Mouse (Mus musculus) right cerebral cortex, postnatal 4 days (tissue): ENCODE results near the gene Dvl2.
A peak's percentile ranks its signal among the peaks of the same experiment; 100 is the strongest.
"Not testable (repeated sequence)": the region's sequence is repeated elsewhere in the genome, so short reads cannot be mapped to it uniquely, and the experiment has no call there.

Experiments
- DNase-seq: peaks from one replicate; pipeline ENCODE4 v3.0.0-alpha.2; 2022

The Dvl2 gene

DNA sequence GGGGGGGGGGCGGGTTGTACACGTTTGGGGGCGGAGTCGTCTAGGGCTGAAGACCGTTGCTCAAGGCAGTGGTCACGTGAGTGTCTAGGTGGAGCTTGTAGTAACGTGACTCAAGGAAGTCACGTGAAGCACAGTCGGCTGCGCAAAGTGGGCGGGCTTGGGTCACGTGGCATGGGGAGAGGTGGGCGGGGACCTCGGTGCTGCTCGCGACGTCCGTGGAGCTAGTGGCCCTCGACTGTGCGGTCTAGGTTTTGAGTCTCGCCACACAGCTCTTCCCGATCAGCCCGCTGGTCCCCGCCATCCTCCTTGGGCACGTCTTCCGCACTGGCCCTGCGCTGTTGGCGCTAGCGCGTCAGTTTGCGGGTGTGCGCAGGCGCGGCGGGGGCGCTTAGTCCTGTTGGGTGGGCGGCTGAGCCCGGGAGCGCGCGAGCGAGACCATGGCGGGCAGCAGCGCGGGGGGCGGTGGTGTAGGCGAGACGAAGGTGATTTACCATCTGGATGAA, at the start of gene Dvl2:
Gene Dvl2 (plus strand): TSS at position 200 of the 503 bp plus-strand sequence.
- peak; percentile 90 for DNase-seq

DNA sequence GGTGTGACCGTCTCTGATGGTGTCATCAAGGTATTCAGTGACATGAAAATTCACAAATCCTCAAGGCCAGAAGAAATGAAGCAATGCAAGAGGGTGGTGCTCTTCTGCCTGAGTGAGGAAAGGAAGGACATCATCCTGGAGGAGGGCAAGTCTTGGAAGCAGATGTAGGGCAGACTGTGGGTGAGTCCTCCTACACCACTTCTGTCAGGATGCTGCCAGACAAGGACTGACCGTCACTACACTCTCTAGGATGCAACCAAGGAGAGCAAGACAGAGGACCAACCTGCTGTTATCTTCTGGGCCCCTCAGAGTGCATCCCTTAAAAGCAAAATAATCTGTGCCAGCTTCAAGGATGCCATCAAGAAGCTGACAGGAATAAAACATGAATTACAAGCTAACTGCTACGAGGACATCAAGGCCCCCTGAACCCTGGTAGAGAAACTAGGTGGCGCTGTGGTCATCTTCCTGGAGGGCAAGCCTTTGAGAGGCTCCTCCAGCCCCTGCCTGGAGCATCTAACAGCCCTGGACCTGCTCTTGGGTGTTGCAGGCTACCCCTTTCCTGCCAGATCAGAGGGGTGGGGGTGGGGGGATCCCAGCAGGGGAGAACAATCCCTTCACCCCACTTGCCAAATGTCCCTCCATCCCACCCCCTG, 49.5 kb upstream of the Dvl2 start:
- no peak for DNase-seq

DNA sequence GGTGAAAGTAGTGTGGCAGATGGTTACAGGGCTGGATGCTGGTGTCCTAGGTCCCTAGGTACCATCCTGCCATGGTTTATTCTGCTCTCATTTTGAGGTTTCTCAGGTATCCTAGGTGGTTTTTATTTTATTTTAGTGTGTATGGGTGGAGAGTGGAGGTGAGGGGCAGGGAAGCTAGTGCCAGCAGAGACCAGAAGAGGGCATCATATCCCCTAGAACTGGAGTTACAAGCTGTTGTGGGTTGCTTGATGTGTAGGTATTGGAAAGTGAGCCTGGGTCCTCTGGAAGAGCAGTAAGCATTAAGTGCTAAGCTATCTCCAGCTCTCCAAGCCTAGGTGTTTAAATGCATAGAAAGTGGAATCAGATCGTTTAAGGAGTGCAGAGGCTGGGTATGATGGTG, 48.1 kb upstream of the Dvl2 start:
- DNase-seq: no peak

DNA sequence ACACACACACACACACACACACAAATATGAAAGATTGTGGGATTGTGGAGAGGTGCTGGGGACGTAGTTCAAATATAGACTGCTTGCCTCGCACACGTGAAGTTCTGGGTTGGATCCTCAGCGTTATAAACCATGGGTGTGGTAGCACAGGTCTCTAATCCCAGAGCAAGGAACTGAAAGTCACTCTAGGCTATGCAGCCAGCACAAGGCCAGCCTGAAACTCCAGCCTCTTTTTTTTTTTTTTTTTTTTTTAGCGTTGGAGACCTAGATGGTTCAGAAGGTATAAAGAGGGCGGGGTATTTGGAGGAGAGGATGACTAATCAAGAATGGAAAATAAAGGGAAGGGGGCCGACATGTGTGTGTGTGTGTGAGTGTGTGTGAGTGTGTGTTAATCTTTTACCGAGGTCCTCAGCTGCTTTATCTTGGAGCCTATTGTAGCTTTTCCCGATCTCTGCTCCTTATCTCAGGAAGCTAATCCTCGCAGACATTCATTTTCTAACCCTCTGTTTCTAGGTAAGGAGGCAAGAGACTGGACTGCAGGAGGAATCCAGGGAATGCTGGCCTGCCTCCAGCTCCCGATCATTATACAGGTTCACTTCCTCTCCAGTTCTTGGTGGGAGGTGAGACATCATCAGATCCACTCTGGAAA, 47.0 kb upstream of the Dvl2 start:
- no peak for DNase-seq

DNA sequence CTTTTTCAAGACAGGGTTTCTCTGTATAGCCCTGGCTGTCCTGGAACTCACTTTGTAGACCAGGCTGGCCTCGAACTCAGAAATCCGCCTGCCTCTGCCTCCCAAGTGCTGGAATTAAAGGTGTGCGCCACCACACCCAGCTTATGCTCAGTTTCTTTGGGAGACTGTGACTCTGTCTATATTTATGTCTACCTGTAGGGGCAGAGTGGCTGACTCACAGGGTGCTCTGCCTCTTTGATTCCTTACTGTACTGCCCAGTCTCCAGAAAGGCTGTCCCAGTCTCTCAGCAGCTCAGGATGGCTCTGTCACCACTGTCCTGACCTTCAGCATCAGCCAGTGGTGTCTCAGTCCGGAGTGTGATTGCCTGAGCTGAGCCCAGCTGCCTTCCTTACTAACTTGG, 44.8 kb upstream of the Dvl2 start:
- DNase-seq: not testable (repeated sequence)

DNA sequence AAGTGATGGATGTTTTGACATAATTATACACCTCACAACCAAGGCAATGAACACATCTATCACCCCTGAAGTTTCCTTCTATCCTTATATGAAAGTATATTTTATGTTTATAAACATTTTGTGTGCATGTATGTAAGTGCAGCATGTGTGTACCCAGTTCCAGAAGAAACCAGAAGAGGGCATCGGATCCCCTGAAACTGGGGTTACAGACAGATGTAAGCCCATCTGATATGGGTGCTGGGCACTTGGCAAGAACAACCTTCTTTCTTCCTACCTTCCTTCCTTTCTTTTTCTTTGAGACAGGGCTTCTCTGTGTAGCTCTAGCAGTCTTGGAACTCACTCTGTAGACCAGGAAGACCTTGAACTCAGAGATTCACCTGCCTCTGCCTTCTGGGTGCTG, 44.2 kb upstream of the Dvl2 start:
- DNase-seq: no peak

DNA sequence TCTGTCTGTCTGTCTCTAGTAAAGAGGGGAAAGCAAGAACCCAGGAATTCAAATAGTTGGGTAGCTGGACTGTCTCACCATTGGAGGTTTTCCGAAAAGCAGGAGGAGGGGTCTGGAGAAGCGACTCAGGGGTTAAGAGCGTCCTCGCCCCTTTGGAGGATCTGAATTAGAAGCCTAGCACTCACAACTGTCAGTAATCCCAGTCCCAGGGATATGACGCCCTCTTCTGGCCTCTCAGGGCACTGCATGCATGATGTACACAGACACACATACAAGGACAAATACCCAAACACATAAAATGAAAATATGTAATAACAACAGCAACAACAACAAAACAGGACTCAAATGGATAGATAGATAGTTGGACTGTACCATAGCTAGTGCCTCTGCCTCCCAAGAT, 39.8 kb upstream of the Dvl2 start:
- no peak for DNase-seq

DNA sequence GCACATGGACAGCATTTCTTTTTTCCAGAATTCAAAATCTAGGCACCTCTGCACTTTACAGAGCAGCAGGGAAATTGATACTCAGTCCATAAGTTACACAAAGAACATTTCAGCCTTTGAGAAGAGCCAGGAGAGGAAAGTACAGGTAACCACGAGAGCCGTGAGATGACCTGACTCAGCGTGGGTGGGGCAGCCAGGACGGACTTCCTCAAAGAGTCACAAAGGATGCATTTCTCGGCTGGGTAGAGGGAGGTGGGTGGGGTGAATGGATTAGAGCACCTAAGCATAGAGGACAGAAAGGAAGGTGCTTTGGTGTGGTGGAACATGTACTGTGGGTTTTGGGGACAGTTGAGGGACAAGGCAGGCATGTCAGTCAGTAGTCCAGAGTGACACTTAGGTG, 38.6 kb upstream of the Dvl2 start:
- no peak for DNase-seq

DNA sequence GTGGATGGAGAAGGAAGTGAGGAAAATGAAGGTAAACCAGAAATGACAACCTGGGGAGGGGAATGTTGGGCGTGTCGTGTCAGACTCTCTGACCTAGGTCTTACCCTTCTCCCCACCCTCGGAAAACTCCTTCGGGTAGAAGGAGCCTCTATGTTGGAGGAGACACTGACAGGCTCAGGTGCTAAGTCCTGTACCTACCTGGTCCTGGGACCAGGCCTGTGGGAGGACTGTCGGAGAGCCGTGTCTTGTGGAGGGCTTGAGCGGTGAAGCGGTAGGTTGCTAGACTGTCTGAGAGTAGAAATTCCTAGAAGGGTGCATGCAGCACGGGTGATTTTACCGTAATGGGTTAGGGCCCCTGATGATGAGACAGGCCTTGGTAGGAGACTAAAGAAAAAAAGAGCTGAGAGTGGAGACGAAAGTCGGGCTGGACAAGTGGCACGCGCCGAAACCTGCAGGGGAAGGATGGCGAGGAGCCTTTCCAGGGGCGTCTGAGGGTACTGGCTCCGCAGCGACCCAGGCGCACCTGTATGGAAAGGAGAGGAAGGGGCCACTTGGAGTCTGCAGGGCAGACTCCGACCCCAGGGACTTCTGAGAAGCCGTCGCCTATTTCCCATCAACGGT, 35.6 kb upstream of the Dvl2 start, which contains the start of gene Cldn7:
Gene Cldn7 (plus strand): TSS at position 130 of the 621 bp plus-strand sequence.
- no peak for DNase-seq

DNA sequence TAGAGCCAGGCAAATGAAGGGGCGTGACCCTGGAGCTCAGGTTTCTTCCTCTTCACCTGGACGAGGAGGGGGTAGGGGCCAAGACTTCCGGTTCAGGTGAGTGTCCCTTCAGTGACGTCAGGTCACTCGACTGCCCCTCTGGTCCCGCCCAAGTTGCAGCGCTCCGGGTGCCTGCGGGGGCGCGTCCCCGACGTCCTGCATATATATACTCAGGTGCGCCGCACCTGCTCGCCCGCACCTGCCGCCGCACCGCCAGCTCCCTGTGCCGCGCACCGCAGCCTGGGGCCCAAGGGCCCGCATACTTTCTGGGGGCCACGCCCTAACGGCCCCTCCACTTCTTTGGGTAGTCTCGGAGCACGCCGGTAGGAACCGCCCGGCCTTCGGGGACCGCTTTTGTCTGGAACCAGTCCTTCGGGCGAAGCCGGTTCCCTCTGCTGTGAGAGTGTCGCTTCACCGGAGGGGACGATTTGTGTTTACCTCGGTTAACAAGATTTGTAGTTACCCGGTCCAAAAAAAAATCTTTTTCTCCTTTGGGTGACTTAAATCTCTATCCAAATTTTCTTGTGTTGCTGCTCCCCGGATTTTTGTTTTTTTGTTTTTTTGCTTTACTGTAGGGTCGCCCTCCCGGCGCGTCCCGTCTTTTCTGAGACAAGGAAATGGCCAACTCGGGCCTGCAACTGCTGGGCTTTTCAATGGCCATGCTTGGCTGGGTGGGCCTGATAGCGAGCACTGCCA, 35.0 kb upstream of the Dvl2 start:
- no peak for DNase-seq

DNA sequence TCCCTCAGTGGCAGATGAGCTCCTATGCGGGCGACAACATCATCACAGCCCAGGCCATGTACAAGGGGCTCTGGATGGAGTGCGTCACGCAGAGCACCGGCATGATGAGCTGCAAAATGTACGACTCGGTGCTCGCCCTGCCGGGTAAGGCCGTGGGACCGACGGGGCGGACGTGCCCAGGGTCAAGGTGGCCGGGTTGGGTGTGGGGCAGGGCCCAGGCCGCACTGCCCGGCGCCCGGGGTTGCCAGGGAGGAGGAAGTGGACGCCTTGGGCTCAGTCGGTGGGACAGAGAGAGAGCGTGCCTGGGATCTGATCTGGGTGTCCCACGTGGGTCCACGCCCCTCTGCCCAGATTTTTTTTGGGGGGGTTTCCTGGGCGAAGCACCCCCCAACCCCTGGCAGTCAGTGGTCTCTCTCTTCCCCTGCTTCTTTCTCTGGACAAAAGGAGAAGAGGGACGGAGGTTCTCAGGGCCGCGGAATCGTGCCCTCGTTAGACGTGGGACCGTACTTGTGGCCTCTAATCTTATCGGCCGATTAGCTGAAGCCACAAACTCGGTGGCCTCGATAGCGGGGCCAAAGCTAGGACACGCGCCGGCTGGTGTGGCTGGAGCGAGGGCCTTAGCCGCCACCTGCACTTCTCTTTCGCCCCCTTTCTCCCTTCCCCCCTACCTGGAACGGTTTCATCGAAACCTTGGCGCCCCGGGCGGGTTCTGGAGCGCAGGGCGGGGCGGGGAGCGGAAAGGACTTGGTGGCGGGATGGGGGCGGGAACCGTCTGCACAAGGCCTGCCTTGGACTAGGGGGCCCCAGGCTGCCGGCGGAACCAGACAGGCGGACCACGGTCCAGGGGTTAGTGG, 34.2 kb upstream of the Dvl2 start:
- DNase-seq: no peak

DNA sequence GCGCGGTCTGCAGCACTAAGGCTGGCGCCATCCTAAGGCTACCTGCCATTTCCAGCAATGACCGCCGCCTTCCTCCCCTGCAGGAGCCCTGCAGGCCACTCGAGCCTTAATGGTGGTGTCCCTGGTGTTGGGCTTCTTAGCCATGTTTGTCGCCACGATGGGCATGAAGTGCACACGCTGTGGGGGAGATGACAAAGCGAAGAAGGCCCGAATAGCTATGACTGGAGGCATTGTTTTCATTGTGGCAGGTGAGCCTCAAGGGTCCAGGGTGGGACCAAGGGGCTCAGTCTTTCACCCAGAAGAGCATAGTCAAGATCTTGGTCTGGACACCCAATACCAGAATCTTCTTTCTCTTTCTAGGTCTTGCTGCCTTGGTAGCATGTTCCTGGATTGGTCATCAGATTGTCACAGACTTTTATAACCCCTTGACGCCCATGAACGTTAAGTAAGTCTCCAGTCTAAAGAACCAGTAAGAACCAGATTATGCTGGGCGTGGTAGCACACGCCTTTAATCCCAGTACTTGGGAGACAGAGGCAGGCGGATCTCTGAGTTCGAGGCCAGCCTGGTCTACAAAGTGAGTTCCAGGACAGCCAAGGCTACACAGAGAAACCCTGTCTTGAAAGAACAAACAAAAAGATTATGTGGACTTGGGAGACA, 33.4 kb upstream of the Dvl2 start:
- DNase-seq: no peak

DNA sequence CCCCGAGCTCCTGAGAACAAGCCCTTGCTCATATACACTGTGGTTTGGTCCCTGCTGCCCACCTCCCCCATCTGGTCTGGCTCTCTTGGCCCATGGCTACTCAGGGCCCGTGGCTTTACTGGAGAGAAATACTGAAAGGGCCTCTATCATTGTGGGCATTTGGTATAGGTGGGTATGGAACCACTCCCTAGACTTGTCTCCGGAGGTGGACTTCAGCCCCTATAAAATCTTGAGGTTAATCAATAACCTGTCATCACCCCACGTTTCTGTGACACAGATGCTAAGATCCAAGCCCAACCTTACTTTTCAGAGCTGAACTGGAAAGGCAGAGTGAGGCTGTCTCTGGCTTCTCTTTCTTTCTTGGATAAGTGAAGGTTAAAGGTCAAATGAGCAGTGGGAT, 31.6 kb upstream of the Dvl2 start:
- no peak for DNase-seq

DNA sequence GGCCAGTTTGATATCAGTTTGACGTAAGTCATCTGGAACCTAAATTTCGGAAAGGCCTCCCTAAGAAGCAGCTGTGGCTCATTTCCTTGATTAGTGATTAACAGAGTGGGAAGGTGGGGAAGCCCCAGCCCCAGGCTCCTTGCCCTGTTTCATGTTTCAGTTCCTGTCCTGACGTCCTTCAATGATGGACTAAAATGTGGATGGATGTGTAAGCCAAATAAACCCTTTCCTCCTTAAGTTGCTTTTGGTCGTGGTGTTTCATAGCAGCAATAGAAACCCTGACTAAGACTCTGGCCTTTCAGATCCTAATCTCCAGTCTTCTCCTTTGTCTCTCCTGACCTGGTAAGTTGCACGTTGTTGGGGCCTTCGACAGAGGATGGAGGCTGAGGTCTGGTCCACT, 30.2 kb upstream of the Dvl2 start:
- no peak for DNase-seq

DNA sequence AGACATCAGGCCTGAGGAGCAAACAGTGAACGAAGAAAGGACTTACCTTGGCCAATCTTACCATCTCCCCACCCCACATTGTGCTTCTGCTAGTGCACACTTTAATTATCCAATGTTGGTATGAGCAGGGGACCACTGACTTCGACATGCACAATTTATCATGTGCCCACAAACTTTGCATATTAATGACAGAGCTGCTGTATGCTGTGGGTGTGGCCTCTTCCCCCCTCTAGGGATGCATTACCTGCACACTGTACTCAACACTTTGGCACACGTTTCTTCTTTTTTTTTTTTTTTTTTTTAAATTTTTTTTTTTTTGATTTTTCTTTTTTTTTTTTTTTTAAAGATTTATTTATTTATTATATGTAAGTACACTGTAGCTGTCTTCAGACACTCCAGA, 29.6 kb upstream of the Dvl2 start:
- DNase-seq: no peak

DNA sequence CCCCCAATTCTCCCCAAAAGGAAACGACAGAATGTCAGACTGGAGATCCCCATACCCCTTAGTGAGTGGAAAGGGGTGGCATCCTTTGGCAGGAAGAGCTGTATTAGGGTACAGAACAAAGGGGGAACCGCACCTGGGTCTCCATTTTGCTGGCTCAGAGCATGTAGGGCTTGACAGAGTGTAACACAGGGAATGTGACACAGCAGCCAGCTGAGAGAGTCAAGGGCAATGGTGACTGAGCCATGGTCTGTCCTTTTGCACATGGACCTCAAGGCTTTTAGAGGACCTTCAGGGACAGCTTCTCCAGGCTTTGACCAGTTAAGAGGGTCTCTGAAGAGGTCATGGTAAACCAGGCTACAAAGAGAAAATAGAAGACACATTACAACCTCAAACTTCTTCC, 25.5 kb upstream of the Dvl2 start:
- DNase-seq: no peak

DNA sequence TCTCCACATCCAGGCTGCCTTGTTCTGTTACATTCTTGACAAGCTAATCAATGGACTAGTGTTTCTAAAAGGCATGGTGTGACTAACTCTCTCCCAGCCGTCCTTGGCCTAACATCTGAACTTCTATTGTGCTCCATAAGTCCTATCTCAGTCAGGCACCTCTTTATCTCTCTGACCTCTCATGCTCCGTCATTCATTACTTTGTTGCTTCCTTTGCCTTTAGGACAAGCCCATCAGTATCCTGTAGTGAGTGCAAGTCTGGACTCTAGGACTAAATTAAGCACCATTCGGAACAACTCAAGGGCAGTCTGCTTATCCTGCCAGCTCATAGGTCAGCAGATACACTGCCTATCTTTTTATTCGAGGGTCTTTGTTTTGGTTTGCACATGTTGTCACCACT, 24.1 kb upstream of the Dvl2 start:
- no peak for DNase-seq

DNA sequence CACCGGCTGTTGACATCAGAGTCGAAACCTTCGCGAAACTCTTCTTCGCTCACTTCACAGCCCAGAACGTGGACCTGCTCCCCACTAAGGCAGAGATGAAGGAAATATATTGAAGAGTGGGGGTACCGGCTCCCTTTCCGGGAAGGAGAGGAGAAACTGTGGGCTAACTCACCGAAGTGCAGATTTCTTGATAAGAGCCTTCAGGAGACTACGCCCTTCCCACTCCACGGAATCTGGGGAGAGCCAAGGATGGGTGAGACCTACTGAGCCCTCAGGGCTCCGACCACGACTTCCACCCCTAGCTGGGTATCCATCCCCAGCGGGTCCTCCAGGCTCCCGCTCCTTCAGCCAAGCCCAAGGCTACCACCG, 20.6 kb upstream of the Dvl2 start:
- no peak for DNase-seq

DNA sequence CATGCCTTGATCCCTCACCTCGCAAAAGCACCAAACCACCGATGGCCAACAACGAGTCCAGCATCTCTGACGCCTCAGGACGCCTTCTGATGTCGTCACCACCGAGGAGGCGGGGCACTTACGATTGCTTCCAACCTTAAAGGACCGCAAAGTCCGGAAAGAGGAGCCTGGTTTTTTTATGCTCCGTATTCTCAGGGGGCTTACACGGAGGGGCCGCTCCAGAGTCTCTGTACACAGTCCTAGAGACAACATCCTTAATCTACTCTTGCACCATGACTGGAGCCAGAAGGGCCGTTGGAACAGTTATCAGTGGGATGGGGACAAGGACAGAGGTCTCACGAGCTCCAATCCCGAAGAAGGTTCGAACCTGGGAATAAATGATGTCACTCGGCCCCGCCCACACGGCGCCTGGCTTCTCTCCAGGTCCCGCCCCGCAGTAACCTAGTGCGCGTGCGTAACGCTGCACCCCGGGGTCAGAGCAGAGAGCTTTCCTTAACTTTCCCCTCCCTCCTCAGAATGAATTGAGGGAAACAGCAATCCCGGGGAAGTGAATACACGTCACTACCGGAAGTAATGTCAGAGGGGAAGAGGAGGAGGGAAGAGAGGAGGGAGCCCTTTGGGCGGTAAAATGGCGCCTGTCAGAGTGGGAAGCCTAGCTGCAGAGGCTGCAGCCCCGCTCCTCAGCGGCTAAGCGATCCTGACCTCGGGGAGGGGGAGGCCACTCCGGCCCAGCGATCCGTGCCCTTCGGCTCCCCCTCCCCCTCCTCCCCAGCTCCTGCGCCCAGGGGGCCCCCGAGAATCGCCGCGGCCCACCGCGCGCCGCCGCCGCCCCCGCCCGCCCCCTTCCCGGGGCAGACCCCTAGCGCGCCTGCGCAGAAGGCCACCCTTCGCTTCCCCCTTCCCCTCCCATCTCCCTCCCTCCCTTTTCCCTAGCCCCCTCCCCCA, 19.9 kb upstream of the Dvl2 start:
- DNase-seq: peak; percentile 98

DNA sequence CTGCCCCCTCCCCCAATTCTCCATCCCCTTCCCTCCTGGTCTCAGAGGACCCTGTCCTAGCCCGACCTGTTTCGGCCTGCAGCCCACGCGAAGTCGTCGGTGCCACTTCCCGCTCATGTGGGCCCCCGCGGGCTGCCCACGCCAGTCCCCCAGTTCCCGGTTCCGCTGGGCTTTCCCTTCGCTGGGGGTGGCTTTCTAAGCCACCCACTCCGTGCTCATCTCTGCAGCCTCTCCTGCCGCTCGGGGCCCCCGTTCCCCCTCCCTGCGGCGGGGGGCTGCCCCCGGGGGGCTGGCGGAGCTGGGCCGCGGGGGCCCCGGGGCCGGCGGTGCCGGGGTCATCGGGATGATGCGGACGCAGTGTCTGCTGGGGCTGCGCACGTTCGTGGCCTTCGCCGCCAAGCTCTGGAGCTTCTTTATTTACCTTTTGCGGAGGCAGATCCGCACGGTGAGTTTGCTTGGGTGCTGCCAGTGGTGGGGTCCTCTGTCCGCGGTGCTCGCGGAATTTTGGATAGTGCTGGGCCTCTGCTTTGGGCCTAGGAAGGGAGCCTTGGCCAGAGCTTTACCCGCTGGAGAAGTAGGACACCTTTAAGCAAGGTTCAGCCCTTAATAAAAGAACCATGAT, 19.1 kb upstream of the Dvl2 start, which contains the start of gene Ctdnep1:
Gene Ctdnep1 (plus strand): TSS at position 16 of the 622 bp plus-strand sequence.
- DNase-seq: no peak
